Mouse (Mus musculus): Measurements from ENCODE around the gene Gal3st2b.
"Not testable (repeated sequence)": the region's sequence is repeated elsewhere in the genome, so short reads cannot be mapped to it uniquely, and the experiment has no call there.

The Gal3st2b gene

DNA sequence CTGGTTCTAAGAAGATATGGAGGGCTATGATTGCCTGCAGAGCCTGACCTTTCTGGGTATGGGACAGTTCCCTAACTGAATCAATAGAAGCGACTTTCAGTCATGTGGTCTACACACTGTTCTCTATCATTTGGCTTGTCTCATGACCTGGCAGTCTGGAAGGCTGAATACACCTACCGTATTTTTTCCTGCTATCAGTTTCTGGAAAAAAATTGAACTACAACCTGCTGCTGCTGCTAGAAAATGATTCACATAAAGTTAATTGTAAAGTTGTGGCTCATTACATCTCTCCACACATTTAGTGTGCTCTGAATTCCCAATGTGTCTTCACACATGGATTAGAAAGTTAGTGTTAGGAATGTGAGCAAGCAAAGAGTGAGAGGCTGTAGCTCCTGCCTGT lies at the start of gene Gal3st2b:
Gal3st2b (plus strand) TSS at position 301 of the 400 bp plus-strand sequence.
- H3K4me3 ChIP-seq (replicated peaks; ENCODE audit: low read length); H3K36me3 ChIP-seq (ENCODE audit: insufficient read depth, low read length); H3K27me3 ChIP-seq (ENCODE audit: insufficient read depth, low read length); H3K4me1 ChIP-seq (replicated peaks; ENCODE audit: low read depth, low read length); H3K9me3 ChIP-seq (ENCODE audit: low read length): not testable (repeated sequence)

DNA sequence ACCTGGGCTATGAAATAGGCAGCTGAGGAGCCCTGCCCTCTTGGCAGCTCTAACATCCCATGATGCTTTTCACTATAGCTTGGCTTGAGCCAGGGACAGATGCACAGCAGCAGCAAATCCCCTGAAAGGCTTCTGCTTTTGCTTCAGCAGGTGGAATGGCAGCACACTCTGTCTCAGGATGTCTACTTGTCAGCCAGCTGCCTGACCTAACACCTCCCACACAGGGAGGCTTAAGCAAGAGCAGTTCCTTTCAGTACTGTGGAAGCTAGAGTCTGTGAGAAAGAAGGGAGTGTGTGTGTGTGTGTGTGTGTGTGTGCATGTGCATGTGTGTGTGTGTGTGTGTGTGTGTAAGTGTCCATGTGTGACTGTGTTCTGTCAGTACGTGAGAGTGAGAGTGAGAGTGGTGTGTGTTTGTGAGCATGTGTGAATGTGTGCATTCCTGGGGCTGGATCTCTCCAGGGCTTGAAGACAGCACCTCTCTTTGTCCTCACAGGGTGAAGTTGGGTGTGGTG lies 46.5 kb upstream of the Gal3st2b start:
- not testable (repeated sequence) for H3K27me3 ChIP-seq (ENCODE audit: insufficient read depth, low read length); H3K9me3 ChIP-seq (ENCODE audit: low read length); H3K4me3 ChIP-seq (replicated peaks; ENCODE audit: low read length); H3K36me3 ChIP-seq (ENCODE audit: insufficient read depth, low read length); H3K4me1 ChIP-seq (replicated peaks; ENCODE audit: low read depth, low read length)

DNA sequence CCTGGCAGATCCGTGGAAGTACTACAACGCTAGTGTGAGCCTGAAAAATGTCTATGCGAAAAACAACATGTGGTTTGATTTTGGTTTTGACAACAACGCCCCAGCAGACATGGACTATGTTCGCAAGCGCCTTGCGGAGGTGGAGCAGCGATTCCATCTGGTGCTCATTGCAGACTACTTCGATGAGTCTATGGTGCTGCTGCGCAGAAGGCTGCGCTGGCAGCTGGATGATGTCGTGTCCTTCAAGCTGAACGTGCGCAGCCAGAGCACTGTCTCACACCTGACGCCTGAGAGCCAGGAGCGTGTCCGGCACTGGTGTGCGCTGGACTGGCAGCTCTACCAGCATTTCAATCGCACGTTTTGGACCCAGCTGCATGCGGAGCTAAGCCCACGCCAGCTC lies 43.7 kb upstream of the Gal3st2b start:
- not testable (repeated sequence) for H3K4me1 ChIP-seq (replicated peaks; ENCODE audit: low read depth, low read length); H3K36me3 ChIP-seq (ENCODE audit: insufficient read depth, low read length); H3K4me3 ChIP-seq (replicated peaks; ENCODE audit: low read length); H3K9me3 ChIP-seq (ENCODE audit: low read length); H3K27me3 ChIP-seq (ENCODE audit: insufficient read depth, low read length)

- not testable (repeated sequence) for H3K9me3 ChIP-seq (ENCODE audit: low read length); H3K4me3 ChIP-seq (replicated peaks; ENCODE audit: low read length); H3K4me1 ChIP-seq (replicated peaks; ENCODE audit: low read depth, low read length); H3K36me3 ChIP-seq (ENCODE audit: insufficient read depth, low read length); H3K27me3 ChIP-seq (ENCODE audit: insufficient read depth, low read length)
Measured at GRCm38 (mm10) chr1:93881778-93882177, 36.3 kb upstream of the Gal3st2b start.

GRCm38 (mm10) chr1:93890936-93891335 lies 27.2 kb upstream of the Gal3st2b start:
- peak; percentile 25; the same call in 1 of the 2 replicates for TF ChIP-seq CTCF (conservative IDR thresholded peaks at IDR 0.05; ENCODE audit: low read length)
- peaks cover 11% of the 10 kb centered on the region for H3K9me3 ChIP-seq (ENCODE audit: low read length)
- not testable (repeated sequence) for H3K4me3 ChIP-seq (replicated peaks; ENCODE audit: low read length); H3K4me1 ChIP-seq (replicated peaks; ENCODE audit: low read depth, low read length); H3K27me3 ChIP-seq (ENCODE audit: insufficient read depth, low read length); H3K36me3 ChIP-seq (ENCODE audit: insufficient read depth, low read length)

GRCm38 (mm10) chr1:93897395-93897794 lies 20.7 kb upstream of the Gal3st2b start:
- H3K4me3 ChIP-seq (replicated peaks; ENCODE audit: low read length); H3K9me3 ChIP-seq (ENCODE audit: low read length); H3K36me3 ChIP-seq (ENCODE audit: insufficient read depth, low read length); H3K27me3 ChIP-seq (ENCODE audit: insufficient read depth, low read length); H3K4me1 ChIP-seq (replicated peaks; ENCODE audit: low read depth, low read length): not testable (repeated sequence)

DNA sequence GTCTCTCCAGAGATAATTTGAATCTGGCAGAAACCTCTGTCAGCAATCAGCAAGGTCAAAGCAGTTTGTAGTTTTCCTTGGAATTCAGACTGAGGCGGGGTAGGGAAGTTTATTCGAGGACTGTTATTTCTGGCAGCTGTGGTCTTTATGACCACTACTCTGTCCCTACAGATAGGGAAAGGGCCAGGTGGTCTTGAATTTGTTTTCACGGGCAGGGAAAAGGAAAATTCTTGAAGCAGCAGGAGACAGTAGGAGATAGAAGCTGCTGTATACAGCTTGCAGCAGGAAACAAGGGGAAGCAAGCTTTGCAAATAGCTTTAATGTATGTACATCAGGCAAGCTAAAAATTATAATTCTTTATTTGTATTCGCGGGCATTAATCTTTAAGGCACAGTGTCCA lies 16.8 kb upstream of the Gal3st2b start:
- not testable (repeated sequence) for H3K36me3 ChIP-seq (ENCODE audit: insufficient read depth, low read length); H3K4me1 ChIP-seq (replicated peaks; ENCODE audit: low read depth, low read length); H3K27me3 ChIP-seq (ENCODE audit: insufficient read depth, low read length); H3K4me3 ChIP-seq (replicated peaks; ENCODE audit: low read length); H3K9me3 ChIP-seq (ENCODE audit: low read length)

- H3K4me1 ChIP-seq (replicated peaks; ENCODE audit: low read depth, low read length); H3K4me3 ChIP-seq (replicated peaks; ENCODE audit: low read length); H3K36me3 ChIP-seq (ENCODE audit: insufficient read depth, low read length); H3K27me3 ChIP-seq (ENCODE audit: insufficient read depth, low read length); H3K9me3 ChIP-seq (ENCODE audit: low read length): not testable (repeated sequence)
Measured at GRCm38 (mm10) chr1:93906690-93907089, 11.4 kb upstream of the Gal3st2b start.

DNA sequence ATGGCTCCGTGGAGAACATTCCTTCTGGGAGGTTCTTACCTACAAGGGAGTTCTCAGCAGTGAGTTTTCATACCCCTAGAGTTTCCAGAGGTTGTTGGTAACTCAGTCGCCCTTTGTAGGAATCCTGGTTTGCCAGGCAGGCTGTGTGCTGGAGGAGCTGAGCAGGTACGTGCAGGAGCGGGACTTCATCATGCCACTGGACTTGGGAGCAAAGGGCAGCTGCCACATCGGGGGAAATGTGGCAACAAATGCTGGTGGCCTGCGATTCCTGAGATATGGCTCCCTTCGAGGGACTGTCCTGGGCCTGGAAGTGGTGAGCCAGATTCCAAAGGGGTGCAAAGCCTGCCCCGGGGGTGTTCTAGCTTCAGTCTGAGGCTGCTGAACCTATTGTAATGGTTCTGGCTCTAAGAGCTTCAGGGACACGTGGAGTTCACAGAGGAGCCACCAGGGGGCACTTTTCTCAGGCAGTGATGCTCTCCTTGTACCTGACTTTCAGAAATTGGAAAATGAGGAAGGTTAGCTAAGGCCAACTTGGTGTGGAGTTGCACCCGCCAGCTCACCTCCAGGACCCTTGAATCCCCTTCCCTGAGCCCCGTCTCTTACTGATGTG lies 9.0 kb upstream of the Gal3st2b start:
- H3K9me3 ChIP-seq (ENCODE audit: low read length); H3K4me3 ChIP-seq (replicated peaks; ENCODE audit: low read length); H3K27me3 ChIP-seq (ENCODE audit: insufficient read depth, low read length); H3K36me3 ChIP-seq (ENCODE audit: insufficient read depth, low read length); H3K4me1 ChIP-seq (replicated peaks; ENCODE audit: low read depth, low read length): not testable (repeated sequence)

DNA sequence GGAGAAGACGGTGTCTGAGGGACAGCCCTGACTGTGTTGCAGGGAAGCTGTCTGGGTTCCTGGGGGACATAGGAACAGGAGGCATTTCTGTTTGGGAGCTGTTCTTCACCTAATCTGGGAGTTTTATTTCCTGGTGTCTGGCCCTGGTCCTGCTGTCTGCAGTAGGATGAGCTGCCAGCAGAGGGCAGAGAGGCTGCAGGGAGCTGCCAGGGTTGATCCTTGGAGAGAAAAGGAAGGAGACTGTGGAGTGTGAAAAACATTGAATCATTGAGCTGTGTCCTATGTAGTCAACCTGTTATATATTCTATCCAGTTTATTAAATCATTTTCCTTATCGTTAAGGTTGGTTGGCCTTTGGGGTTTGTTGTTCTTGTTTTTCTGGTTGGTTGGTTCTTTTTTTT lies 6.2 kb upstream of the Gal3st2b start:
- H3K4me1 ChIP-seq (replicated peaks; ENCODE audit: low read depth, low read length); H3K4me3 ChIP-seq (replicated peaks; ENCODE audit: low read length); H3K27me3 ChIP-seq (ENCODE audit: insufficient read depth, low read length); H3K36me3 ChIP-seq (ENCODE audit: insufficient read depth, low read length); H3K9me3 ChIP-seq (ENCODE audit: low read length): not testable (repeated sequence)

DNA sequence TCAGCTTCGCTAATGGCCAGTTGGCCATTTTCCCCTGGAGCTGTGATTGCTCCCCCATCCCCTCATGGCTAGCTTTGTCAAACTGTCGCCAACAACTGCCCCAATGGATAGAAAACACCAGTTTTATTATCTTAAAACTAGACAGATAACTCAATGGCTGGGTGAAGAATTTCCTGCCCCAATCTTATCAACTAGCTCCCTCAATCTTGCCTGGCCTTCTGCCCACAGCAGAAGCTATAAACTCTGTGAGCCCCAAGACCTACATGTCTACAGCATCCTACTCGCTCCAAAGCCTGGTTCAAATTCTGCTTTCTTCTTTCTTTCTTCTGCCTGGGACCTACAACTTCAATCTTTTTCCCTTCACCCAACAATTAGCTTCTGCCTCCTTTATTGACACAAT lies 951 bp upstream of the Gal3st2b start:
- H3K4me3 ChIP-seq (replicated peaks; ENCODE audit: low read length); H3K4me1 ChIP-seq (replicated peaks; ENCODE audit: low read depth, low read length); H3K36me3 ChIP-seq (ENCODE audit: insufficient read depth, low read length); H3K27me3 ChIP-seq (ENCODE audit: insufficient read depth, low read length); H3K9me3 ChIP-seq (ENCODE audit: low read length): not testable (repeated sequence)

- H3K36me3 ChIP-seq (ENCODE audit: insufficient read depth, low read length); H3K9me3 ChIP-seq (ENCODE audit: low read length); H3K4me1 ChIP-seq (replicated peaks; ENCODE audit: low read depth, low read length); H3K27me3 ChIP-seq (ENCODE audit: insufficient read depth, low read length); H3K4me3 ChIP-seq (replicated peaks; ENCODE audit: low read length): not testable (repeated sequence)
Measured at GRCm38 (mm10) chr1:93918775-93919174, 664 bp downstream of the Gal3st2b start.

DNA sequence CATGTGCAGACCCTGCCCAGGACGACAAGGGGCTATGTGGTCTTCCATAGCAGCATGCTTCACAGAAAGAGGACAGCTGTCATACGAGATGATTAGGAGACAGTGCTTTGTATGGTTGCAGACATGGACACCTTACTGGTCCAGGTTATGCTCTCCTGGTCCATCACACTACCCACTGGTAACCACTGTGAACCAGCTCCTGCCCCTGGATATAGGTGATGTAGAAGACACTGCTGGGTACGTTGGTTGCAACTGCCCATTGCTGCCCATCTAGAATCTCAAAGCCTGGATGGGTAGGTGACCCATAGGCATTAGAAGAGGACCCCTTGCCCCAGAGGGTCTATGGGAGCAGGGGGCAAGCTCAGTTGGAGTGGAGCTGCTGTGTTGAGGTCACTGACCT lies 1.2 kb downstream of the Gal3st2b start:
- H3K9me3 ChIP-seq (ENCODE audit: low read length); H3K27me3 ChIP-seq (ENCODE audit: insufficient read depth, low read length); H3K4me3 ChIP-seq (replicated peaks; ENCODE audit: low read length); H3K36me3 ChIP-seq (ENCODE audit: insufficient read depth, low read length); H3K4me1 ChIP-seq (replicated peaks; ENCODE audit: low read depth, low read length): not testable (repeated sequence)

- not testable (repeated sequence) for H3K27me3 ChIP-seq (ENCODE audit: insufficient read depth, low read length); H3K4me3 ChIP-seq (replicated peaks; ENCODE audit: low read length); H3K36me3 ChIP-seq (ENCODE audit: insufficient read depth, low read length); H3K4me1 ChIP-seq (replicated peaks; ENCODE audit: low read depth, low read length); H3K9me3 ChIP-seq (ENCODE audit: low read length)
Measured at GRCm38 (mm10) chr1:93922609-93923008, 4.5 kb downstream of the Gal3st2b start.

DNA sequence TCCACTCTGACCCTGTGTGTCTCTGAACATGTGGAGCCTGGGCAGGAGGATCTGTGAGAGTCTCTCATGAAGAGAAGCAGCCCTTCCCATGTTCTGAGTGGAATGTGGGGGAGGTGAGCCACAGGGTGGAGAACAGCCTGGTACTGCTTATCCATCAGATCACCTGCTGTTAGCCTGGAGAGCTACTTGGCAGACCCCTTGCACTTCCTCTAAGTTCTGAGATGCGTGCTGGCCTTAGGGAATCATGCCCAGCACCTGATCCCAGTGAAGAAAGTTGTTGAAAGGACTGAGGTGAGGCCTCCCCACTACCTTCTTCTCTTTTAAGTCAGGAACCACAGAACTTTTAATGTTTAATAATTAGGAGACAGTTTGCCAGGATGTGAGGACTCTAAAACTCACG lies 5.0 kb downstream of the Gal3st2b start:
- not testable (repeated sequence) for H3K36me3 ChIP-seq (ENCODE audit: insufficient read depth, low read length)

More for the DNA sequence above, 5.0 kb downstream of the Gal3st2b start:
- not testable (repeated sequence) for H3K4me1 ChIP-seq (replicated peaks; ENCODE audit: low read depth, low read length); H3K9me3 ChIP-seq (ENCODE audit: low read length); H3K27me3 ChIP-seq (ENCODE audit: insufficient read depth, low read length); H3K4me3 ChIP-seq (replicated peaks; ENCODE audit: low read length)
